Mouse (Mus musculus): Measurements from ENCODE around the gene Tob2. TPM values are rescaled to one million over a fixed set of nuclear protein-coding genes. Genes with fewer than 3 reads are reported as not detected.

Tob2 gene
- polyA plus RNA-seq, 1 experiment from 2014 or later, result 26.0 TPM

DNA sequence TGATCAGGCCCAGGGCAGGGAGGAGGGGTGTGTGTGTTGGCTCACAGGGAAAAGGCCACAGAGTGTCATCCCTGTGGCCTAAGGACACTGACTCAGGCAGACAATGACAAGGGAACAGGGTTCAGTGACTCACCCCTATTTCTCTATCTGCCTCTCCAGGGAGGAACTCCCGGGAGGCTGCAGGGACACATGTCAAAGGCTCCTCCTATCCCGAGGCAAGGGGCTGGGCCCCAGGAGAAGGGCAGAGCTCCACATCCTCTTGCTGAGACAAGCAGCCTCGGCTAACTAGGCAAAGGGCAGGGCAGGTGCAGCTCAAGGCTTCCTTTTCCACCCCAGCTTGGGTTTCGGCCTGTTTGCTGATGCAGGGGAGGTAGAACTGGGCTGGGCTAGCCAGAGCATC lies 12.9 kb downstream of the Tob2 start:
- ATAC-seq (ENCODE audit: low FRiP score, low read depth), result no peak
- no peak overlapping the region for H3K27ac ChIP-seq
- no peak overlapping the region for H3K9ac ChIP-seq
- WGBS, result 34% methylated on average over 4 of the region's 4 CpGs
- peaks cover 41% of the 10 kb centered on the region for H3K36me3 ChIP-seq
- H3K9me3 ChIP-seq, result no peaks in the 10 kb centered on the region
- H3K4me1 ChIP-seq, result 0 out of 2 replicates have a peak, but pooled peaks cover under 1% of the 10 kb centered on the region
- no peak overlapping the region for H3K4me2 ChIP-seq (replicated peaks)
- no peak overlapping the region for H3K4me3 ChIP-seq
- H3K27me3 ChIP-seq, result no peaks in the 10 kb centered on the region

DNA sequence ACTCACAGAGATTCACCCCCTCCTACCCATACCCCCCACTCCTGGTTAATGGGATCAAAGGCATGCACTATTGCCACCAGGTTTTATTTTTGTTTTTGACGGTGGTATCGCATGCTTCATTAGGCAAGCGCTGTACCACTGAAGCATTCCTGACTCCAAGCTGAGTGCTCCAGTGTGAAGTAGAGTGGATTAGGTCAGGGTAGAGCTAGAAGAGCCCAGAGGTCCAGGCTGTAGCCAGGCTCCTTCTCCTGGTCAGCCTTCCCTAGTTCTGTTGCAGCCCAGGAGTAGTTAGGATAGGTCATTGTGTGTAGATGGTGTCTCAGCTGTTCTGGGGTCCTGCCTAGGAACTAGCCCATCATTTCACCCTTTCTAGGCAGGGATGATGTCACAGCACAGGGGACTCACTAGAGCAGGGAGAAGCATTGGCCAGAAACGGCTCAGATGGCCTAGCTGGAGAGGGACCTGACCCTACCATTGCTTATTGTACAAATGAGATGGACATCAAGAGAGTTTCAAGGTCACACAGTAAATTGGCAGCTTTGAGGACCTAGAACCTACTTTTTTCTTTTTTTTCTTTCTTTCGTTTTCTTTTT lies 13.5 kb downstream of the Tob2 start:
- no peak overlapping the region for H3K27ac ChIP-seq
- 77% methylated on average over 5 of the region's 5 CpGs for WGBS

DNA sequence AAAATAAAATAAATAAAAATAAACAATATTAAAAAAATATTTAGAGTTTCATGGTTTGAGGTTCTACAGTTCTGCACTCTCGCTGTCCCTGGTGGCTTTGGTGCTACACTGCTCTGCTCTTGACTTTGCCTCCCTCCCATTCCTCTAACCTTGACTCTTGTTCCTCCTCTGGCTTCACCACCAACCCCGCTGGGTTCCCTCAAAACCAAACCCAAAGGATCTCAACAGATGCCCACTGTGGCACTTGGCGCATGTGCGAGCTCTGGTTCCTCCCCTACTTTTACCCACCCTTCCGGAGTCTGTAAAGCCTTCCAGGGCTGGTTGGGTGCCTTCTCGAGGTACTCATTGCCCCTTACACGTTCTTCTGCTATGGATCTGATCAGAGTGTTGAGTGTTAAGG lies 16.3 kb downstream of the Tob2 start:
- peaks cover 16% of the 10 kb centered on the region for H3K4me1 ChIP-seq
- H3K36me3 ChIP-seq, result peaks cover 10% of the 10 kb centered on the region
- no peaks in the 10 kb centered on the region for H3K27me3 ChIP-seq
- no peak overlapping the region for H3K4me3 ChIP-seq
- no peak overlapping the region for H3K27ac ChIP-seq
- no peak overlapping the region for H3K4me2 ChIP-seq (replicated peaks)
- no peaks in the 10 kb centered on the region for H3K9me3 ChIP-seq
- no peak overlapping the region for H3K9ac ChIP-seq
- 82% methylated on average over 7 of the region's 7 CpGs for WGBS
- ATAC-seq (ENCODE audit: low FRiP score, low read depth), result no peak

More for the DNA sequence above, 13.5 kb downstream of the Tob2 start:
- Histone ChIP-seq H3K9me3 (no peaks in the 10 kb centered on the region), H3K4me2 (replicated peaks) (no peak overlapping the region), H3K27me3 (no peaks in the 10 kb centered on the region), H3K4me3 (no peak overlapping the region), H3K4me1 (no peaks in the 10 kb centered on the region; the same call in 1 of the 2 replicates), H3K9ac (no peak overlapping the region), H3K36me3 (peaks cover 35% of the 10 kb centered on the region)
- ATAC-seq (ENCODE audit: low FRiP score, low read depth), result no peak

DNA sequence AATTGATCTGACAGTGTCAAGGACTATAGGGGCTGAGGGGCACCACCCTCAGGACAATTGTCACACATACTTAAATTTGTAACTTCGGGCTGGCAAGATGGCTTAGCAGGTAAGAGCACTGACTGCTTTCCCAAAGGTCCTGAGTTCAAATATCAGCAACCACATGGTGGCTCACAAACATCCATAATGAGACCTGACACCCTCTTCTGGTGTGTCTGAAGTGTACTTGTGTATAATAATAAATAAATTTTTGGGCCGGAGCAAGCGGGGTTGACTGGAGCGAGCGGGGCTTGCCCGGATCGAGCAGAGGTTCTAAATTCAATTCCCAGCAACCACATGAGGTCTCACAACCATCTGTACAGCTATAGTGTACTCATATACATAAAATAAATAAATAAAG lies 18.3 kb downstream of the Tob2 start:
- Histone ChIP-seq H3K4me3 (no peak overlapping the region), H3K36me3 (no peaks in the 10 kb centered on the region), H3K27me3 (peaks cover 4% of the 10 kb centered on the region), H3K9ac (no peak overlapping the region), H3K9me3 (no peaks in the 10 kb centered on the region), H3K4me2 (replicated peaks) (no peak overlapping the region), H3K4me1 (peaks cover 36% of the 10 kb centered on the region), H3K27ac (no peak overlapping the region)
- ATAC-seq (ENCODE audit: low FRiP score, low read depth), result no peak
- 88% methylated on average over 7 of the region's 7 CpGs for WGBS

DNA sequence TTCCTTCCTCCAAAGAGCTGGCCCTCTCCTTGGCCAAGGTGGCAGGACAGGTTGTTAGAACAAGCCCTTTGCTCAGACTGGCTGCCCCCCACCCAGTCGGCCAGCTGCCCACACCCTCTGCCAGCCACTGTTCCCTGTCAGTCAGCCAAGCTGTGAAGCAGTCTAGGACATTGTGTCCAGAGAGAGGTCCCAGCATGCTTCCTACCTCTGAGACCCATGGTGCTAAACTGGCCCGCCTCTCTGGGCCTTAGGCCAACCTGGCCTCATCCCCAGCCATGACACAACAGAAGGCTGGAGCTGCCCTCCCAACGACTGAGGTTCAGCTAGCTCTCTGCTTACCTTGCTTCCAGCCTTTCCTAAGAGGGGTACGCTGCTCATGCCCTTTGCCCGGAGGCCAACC lies 19.0 kb downstream of the Tob2 start:
- WGBS, result 71% methylated on average over 5 of the region's 5 CpGs
- Histone ChIP-seq H3K4me3 (no peak overlapping the region), H3K9me3 (no peaks in the 10 kb centered on the region), H3K9ac (no peak overlapping the region), H3K36me3 (no peaks in the 10 kb centered on the region), H3K4me1 (peaks cover 38% of the 10 kb centered on the region), H3K4me2 (replicated peaks) (no peak overlapping the region), H3K27me3 (peaks cover 11% of the 10 kb centered on the region), H3K27ac (no peak overlapping the region; the same call in 1 of the 2 replicates)
- ATAC-seq (ENCODE audit: low FRiP score, low read depth), result no peak

DNA sequence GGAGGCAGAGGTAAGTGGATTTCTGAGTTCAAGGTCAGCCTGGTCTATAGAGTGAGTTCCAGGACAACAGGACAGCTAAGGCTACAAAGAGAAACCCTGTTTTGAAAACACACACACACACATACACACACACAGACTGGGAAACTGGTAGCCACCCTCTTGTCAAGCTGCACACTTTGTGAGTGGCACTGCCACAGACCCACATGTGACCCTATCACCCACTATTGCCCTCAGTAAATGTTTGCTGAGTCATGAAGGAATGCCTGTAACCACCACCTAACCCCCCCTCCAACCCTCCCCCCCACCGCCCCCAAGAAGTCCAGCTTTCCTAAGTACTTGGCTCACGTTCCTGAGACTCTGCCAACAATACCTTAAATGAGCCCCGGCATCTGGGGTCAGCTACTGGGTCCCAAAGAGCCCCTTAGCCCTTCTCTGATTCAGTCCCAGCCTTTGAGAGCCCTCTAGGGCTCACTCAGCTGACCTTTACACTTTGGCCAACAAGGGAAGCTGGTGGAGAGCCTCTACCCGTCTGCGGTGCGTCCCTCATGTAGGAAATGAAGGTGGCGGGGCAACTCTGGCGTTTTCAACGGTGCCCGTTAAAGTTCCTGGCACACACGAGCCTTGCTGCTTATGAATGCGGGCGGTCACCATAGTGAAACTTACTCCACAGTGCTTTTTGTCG lies 19.9 kb downstream of the Tob2 start:
- ATAC-seq (ENCODE audit: low FRiP score, low read depth), result no peak
- H3K4me1 ChIP-seq, result peaks cover 38% of the 10 kb centered on the region
- no peaks in the 10 kb centered on the region for H3K9me3 ChIP-seq
- no peak overlapping the region for H3K9ac ChIP-seq
- peaks cover 17% of the 10 kb centered on the region for H3K27me3 ChIP-seq
- H3K4me2 ChIP-seq (replicated peaks), result no peak overlapping the region
- no peak overlapping the region; the same call in 1 of the 2 replicates for H3K27ac ChIP-seq
- 68% methylated on average over 14 of the region's 14 CpGs for WGBS
- H3K4me3 ChIP-seq, result no peak overlapping the region
- H3K36me3 ChIP-seq, result no peaks in the 10 kb centered on the region

DNA sequence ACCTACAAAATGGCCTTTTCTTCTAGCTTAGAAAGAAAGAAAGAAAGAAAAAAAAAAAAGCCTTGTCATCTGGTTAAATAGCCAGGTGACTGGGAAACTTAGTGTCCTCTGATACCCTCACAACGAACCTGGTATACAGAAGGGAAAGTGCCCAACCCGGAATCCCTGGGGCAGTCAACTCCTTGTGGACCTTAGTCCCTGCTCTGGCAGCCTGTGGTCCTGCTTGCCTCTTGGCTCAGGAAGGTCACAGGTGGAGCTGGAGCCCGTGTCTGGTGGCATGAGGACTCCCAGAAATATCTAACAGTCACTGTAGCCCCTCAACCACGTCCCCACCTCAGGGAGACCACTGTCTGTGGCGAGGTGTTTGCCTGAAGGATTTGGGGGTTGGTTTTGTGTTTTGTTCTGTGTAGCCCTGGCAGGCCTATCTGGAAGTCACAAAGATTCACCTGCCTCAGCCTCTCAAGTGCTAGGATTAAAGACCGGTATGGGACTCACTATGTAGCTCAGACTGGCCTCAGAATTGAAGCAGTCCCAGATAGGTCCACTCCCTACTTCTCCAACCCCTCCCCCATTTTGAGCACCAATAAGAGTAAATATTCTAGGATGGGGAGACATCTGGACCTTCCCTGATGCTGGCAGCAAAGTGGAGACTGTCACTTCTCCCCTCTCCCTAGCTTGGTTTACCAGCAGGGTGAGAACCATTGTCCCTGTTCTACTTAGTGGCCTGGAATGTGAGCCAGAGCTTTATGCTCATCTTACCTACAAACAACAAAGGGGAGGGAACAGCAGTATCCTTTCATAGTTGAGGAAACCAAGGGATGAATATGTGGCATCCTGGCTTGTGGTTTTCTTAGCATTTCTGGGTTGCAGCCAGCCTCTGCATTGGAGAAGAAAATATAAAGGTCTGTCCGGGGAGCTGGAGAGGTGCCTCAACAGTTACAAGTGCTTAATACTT lies 21.4 kb downstream of the Tob2 start:
- Histone ChIP-seq H3K27ac (peak overlapping the region; percentile 70; the same call in 1 of the 2 replicates), H3K36me3 (no peaks in the 10 kb centered on the region), H3K9me3 (no peaks in the 10 kb centered on the region), H3K27me3 (peaks cover 17% of the 10 kb centered on the region), H3K4me1 (peaks cover 38% of the 10 kb centered on the region), H3K9ac (peak overlapping the region; percentile 61; the same call in 1 of the 2 replicates), H3K4me3 (peak overlapping the region; percentile 41; the same call in 1 of the 2 replicates), H3K4me2 (replicated peaks) (peak overlapping the region; percentile 67)
- WGBS, result 59% methylated on average over 7 of the region's 7 CpGs
- no peak for ATAC-seq (ENCODE audit: low FRiP score, low read depth)

DNA sequence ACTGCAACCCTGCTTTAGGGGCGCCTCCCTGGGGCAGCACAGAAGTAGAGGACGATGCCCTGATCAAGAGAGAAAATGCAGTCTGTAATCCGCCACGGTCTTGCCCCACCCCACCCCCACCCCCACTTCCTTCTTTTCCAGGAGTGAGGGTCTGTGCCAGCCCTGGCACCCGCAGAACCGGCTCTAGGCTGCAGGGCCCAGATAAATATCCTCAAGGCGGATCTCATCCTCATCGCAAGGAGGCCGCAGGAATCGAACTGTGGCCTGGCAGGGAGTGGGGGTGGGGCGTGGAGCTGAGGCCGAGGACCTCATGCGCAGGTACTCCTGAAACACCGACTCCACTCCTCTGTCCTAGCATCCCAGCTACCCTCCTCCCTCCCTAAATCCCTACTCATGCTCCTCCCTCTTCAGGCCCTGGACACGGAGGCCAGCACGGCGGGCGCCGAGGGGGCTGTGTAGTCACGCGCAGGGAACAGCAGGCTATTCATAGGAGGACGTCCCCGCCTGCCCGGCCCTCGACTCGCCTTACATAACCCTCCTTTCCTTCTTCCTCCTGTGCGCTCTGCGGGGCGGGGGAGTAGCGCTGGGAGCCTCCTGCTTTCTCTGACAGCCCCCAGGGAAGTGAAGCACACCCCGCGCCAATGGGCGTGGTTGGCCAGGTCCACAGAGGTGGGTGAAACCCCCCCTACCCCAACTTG lies 22.3 kb downstream of the Tob2 start:
- Histone ChIP-seq H3K9ac (peak overlapping the region; percentile 61), H3K4me2 (replicated peaks) (peak overlapping the region; percentile 67), H3K4me1 (peaks cover 43% of the 10 kb centered on the region), H3K36me3 (no peaks in the 10 kb centered on the region), H3K4me3 (peak overlapping the region; percentile 41), H3K27ac (peak overlapping the region; percentile 70), H3K9me3 (no peaks in the 10 kb centered on the region), H3K27me3 (peaks cover 17% of the 10 kb centered on the region)
- WGBS, result 4% methylated on average over 33 of the region's 33 CpGs
- peak; percentile 85 for ATAC-seq (ENCODE audit: low FRiP score, low read depth)

DNA sequence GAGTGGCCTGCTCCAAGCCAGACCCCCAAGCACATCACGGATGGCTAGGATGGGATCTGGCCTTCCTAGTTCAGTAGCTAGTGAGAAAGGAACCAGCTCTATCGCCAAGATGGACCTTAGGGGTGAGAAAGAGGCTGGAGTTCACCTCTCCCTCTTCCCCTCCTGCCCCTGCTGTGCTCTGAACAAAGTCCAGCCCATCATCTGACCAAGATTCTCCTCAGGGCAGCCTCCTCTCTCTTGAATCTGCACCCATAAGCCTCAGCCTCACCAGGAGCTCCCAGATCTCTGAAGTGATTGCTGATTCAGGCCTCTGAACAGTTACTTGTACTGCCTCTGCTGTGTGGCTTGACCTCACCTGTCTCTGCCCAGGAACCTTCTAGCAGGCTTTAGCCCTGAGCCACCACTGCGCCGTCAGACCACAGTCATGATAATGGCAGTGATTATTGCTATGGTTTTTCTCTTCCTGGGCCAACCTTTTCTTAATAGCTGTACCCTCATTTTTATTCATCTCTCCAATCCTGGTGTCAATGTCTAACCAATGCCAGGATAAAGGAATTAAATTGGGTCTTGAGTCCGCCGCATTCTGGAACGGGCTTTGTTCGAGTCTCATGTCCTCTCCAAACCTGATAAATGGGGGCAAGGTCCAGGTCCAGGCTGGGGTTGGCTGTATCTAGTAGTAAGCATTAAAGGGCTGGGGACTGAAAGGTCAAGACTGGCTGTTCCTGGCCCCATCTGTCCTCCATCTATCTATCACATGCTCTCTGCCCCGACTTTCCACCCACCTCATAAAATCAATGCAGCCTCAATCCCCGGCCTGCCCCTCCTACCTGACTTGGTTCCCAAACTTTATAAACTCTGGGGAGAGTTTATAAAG lies 23.4 kb downstream of the Tob2 start:
- Histone ChIP-seq H3K4me2 (replicated peaks) (peak overlapping the region; percentile 67), H3K4me3 (no peak overlapping the region), H3K9me3 (no peaks in the 10 kb centered on the region), H3K9ac (peak overlapping the region; percentile 61), H3K27me3 (peaks cover 17% of the 10 kb centered on the region), H3K36me3 (no peaks in the 10 kb centered on the region), H3K4me1 (peaks cover 47% of the 10 kb centered on the region), H3K27ac (no peak overlapping the region)
- WGBS, result 54% methylated on average over 10 of the region's 10 CpGs
- ATAC-seq (ENCODE audit: low FRiP score, low read depth), result no peak

DNA sequence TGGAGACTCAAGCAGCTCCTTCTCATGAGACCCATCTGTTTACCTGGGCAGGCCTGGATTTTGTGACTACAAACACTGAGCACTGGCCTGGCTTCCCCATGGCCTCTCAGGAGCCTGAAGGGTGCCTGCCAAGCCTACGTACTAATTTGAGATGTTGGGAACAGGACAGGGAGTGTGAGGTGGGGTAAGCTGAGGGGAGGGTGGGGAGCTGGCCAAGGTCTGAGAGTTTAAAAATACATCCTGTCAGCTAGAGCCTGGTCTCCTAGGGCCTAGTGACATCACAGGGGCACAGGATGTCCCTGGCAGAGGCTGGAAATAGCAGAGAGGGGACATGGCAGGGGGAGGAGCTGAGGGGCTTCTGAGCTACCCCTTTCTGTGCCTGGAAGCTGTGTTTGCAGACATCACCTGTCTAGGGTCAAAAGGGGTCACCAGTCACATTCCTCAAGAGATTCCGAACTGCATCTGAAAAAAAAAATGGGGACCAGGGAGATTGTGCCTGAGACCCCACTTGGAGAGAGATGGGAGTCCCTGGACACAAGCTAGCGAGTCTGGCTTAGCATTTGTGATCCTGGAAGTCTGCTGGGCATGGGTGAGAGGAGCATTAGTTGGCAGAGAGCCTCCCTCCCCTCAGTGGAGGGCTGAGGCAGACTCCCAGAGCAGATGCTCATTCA lies 24.3 kb downstream of the Tob2 start:
- no peak for ATAC-seq (ENCODE audit: low FRiP score, low read depth)
- no peak overlapping the region for H3K4me2 ChIP-seq (replicated peaks)
- no peak overlapping the region for H3K9ac ChIP-seq
- peaks cover 40% of the 10 kb centered on the region for H3K4me1 ChIP-seq
- H3K36me3 ChIP-seq, result no peaks in the 10 kb centered on the region
- peaks cover 17% of the 10 kb centered on the region for H3K27me3 ChIP-seq
- H3K9me3 ChIP-seq, result no peaks in the 10 kb centered on the region
- no peak overlapping the region for H3K4me3 ChIP-seq
- WGBS, result 31% methylated on average over 3 of the region's 3 CpGs
- H3K27ac ChIP-seq, result no peak overlapping the region

Measured in limb, embryonic 13.5 days (tissue).